Mouse (Mus musculus) myocyte (in vitro differentiated cells): Measurements from ENCODE around the gene Grb10. TPM values are rescaled to one million over a fixed set of nuclear protein-coding genes. Genes with fewer than 3 reads are reported as not detected.

ENCODE experiments used
- H3K27me3 ChIP-seq: one replicate; pipeline ENCODE4 v1.6.1; 2011; ENCODE audit not compliant: control insufficient read depth, insufficient read depth, insufficient read length
- H3K36me3 ChIP-seq: one replicate; pipeline ENCODE4 v1.6.1; 2011; ENCODE audit not compliant: control insufficient read depth, insufficient read depth
- H3K4me2 ChIP-seq: one replicate; pipeline ENCODE4 v1.6.1; 2011; ENCODE audit warnings: low read depth, control low read depth
- H3K4me3 ChIP-seq: one replicate; pipeline ENCODE4 v1.5.1; 2011; ENCODE audit warnings: mild to moderate bottlenecking, control low read depth, moderate library complexity
- H3K79me2 ChIP-seq: one replicate; pipeline ENCODE4 v1.6.1; 2011; ENCODE audit not compliant: control insufficient read depth, insufficient read depth
- H3ac ChIP-seq: one replicate; pipeline ENCODE4 v1.6.1; 2011; ENCODE audit not compliant: control insufficient read depth, insufficient read length
- CEBPB ChIP-seq: IDR thresholded peaks from 2 replicates; pipeline ENCODE4 v1.6.1; 2011; ENCODE audit warnings: mild to moderate bottlenecking, moderate library complexity; ENCODE audit not compliant: poor library complexity, insufficient read depth, severe bottlenecking
- E2F4 ChIP-seq: IDR thresholded peaks from one replicate; pipeline ENCODE4 v1.6.1; 2011; ENCODE audit warnings: mild to moderate bottlenecking, control low read depth, moderate library complexity; ENCODE audit not compliant: insufficient read depth
- MAX ChIP-seq: IDR thresholded peaks from one replicate; pipeline ENCODE4 v1.6.1; 2011; ENCODE audit warnings: low read depth, mild to moderate bottlenecking, control low read depth
- MYOD1 ChIP-seq, 3 experiments: IDR thresholded peaks; one replicate each; pipeline ENCODE4 v1.6.1; 2011; ENCODE audit warnings: control low read depth in 2 of 3, low read depth in 2 of 3, mild to moderate bottlenecking in 2 of 3, moderate library complexity in 1 of 3; ENCODE audit not compliant: insufficient read length in 2 of 3, control insufficient read depth in 1 of 3
- MYOG ChIP-seq, 3 experiments: IDR thresholded peaks; one replicate each; pipeline ENCODE4 v1.6.1; 2011; ENCODE audit warnings: control low read depth in 2 of 3, low read depth in 2 of 3, mild to moderate bottlenecking in 2 of 3; ENCODE audit not compliant: insufficient read length in 2 of 3, control insufficient read depth in 1 of 3, insufficient read depth in 1 of 3
- POLR2A ChIP-seq: IDR thresholded peaks from one replicate; pipeline ENCODE4 v1.6.1; 2011; ENCODE audit warnings: low read depth, mild to moderate bottlenecking, control low read depth, moderate library complexity; ENCODE audit not compliant: insufficient read length
- POLR2AphosphoS2 ChIP-seq: IDR thresholded peaks from one replicate; pipeline ENCODE4 v1.6.1; 2011; ENCODE audit warnings: low read depth, control low read depth; ENCODE audit not compliant: insufficient read length
- REST ChIP-seq: IDR thresholded peaks from one replicate; pipeline ENCODE4 v1.6.1; 2011; ENCODE audit warnings: mild to moderate bottlenecking, control low read depth, moderate library complexity; ENCODE audit not compliant: insufficient read depth, insufficient read length
- SRF ChIP-seq: IDR thresholded peaks from one replicate; pipeline ENCODE4 v1.6.1; 2011; ENCODE audit warnings: low read depth; ENCODE audit not compliant: control insufficient read depth, insufficient read length
- TCF12 ChIP-seq: IDR thresholded peaks from one replicate; pipeline ENCODE4 v1.6.1; 2011; ENCODE audit warnings: mild to moderate bottlenecking, control low read depth; ENCODE audit not compliant: poor library complexity, insufficient read depth, severe bottlenecking
- TCF3 ChIP-seq: IDR thresholded peaks from one replicate; pipeline ENCODE4 v1.6.1; 2011; ENCODE audit warnings: low read depth, control low read depth; ENCODE audit not compliant: insufficient read length
- USF1 ChIP-seq: IDR thresholded peaks from one replicate; pipeline ENCODE4 v1.6.1; 2011; ENCODE audit warnings: low read depth, mild to moderate bottlenecking, control low read depth, moderate library complexity
- polyA plus RNA-seq: library from polyadenylated mRNA; unstranded; fragments of >200 nt; fragmentation: generic; extraction: Trizol; gene quantifications from one replicate; pipeline ENCODE4 v1.2.1, GENCODE M21; 2012; ENCODE audit warnings: missing spikeins

Grb10 gene
- polyA plus RNA-seq, 1 experiment, result 0.59 TPM

DNA sequence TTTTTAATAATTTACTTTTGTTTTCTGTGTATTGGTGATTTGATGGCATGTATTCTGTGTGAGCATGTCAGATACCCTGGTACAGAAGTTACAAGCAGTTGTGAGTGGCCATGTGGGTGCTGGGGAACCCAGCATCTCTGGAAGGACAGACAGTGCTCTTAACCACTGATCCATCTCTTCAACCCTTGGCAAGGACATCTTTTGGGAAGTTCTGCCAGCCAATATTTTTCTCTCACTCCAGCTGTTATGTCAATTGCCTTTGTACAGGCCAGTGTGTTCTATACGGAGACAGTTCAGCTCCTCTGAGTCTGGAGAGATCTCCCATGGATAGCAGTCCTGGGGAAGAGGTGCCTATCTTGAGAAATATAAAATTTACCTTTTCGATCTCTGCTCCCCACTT, 116.4 kb downstream of the Grb10 start:
- H3K36me3 ChIP-seq, result no peaks in the 10 kb centered on the region
- no peaks in the 10 kb centered on the region for H3K79me2 ChIP-seq
- no peak overlapping the region for H3K4me2 ChIP-seq
- H3ac ChIP-seq, result no peak overlapping the region
- no peaks in the 10 kb centered on the region for H3K27me3 ChIP-seq
- H3K4me3 ChIP-seq, result no peak overlapping the region
- no peak for TF ChIP-seq E2F4
- TF ChIP-seq POLR2AphosphoS2, result no peak
- no peak for TF ChIP-seq MYOD1 (IDR thresholded peaks at IDR 0.05; ENCODE audit: control insufficient read depth in 1 of 3, insufficient read length in 2 of 3, low read depth in 2 of 3)
- TF ChIP-seq CEBPB, result no peak
- TF ChIP-seq MAX, result no peak
- TF ChIP-seq USF1, result no peak
- TF ChIP-seq SRF, result no peak
- no peak for TF ChIP-seq MYOG (IDR thresholded peaks at IDR 0.05; ENCODE audit: control insufficient read depth in 1 of 3, insufficient read depth in 1 of 3, insufficient read length in 2 of 3, low read depth in 2 of 3)
- no peak for TF ChIP-seq TCF3
- TF ChIP-seq TCF12, result no peak
- no peak for TF ChIP-seq POLR2A

GRCm38 (mm10) chr11:11907703-11908413, 130.6 kb downstream of the Grb10 start:
- Histone ChIP-seq H3K4me3 (no peak overlapping the region), H3K36me3 (no peaks in the 10 kb centered on the region), H3K79me2 (no peaks in the 10 kb centered on the region), H3K27me3 (no peaks in the 10 kb centered on the region), H3K4me2 (no peak overlapping the region), H3ac (no peak overlapping the region)
- TF ChIP-seq POLR2A, result no peak
- no peak for TF ChIP-seq MYOG (IDR thresholded peaks at IDR 0.05; ENCODE audit: control insufficient read depth in 1 of 3, insufficient read depth in 1 of 3, insufficient read length in 2 of 3, low read depth in 2 of 3)
- no peak for TF ChIP-seq MAX
- TF ChIP-seq SRF, result no peak
- TF ChIP-seq CEBPB, result no peak
- TF ChIP-seq POLR2AphosphoS2, result no peak
- no peak for TF ChIP-seq MYOD1 (IDR thresholded peaks at IDR 0.05; ENCODE audit: control insufficient read depth in 1 of 3, insufficient read length in 2 of 3, low read depth in 2 of 3)
- TF ChIP-seq E2F4, result no peak
- TF ChIP-seq REST, result no peak
- no peak for TF ChIP-seq TCF3
- no peak for TF ChIP-seq USF1
- no peak for TF ChIP-seq TCF12

GRCm38 (mm10) chr11:11905518-11905917, 133.0 kb downstream of the Grb10 start:
- H3K36me3 ChIP-seq, result no peaks in the 10 kb centered on the region
- no peak for TF ChIP-seq MYOG (IDR thresholded peaks at IDR 0.05; ENCODE audit: control insufficient read depth in 1 of 3, insufficient read depth in 1 of 3, insufficient read length in 2 of 3, low read depth in 2 of 3)
- no peak for TF ChIP-seq E2F4
- no peak for TF ChIP-seq TCF12
- no peak for TF ChIP-seq SRF
- no peak for TF ChIP-seq POLR2A
- TF ChIP-seq POLR2AphosphoS2, result no peak
- no peak for TF ChIP-seq REST
- no peak for TF ChIP-seq TCF3
- H3K79me2 ChIP-seq, result no peaks in the 10 kb centered on the region
- no peaks in the 10 kb centered on the region for H3K27me3 ChIP-seq
- no peak overlapping the region for H3ac ChIP-seq
- H3K4me2 ChIP-seq, result no peak overlapping the region
- H3K4me3 ChIP-seq, result no peak overlapping the region

GRCm38 (mm10) chr11:11904995-11905394, 133.5 kb downstream of the Grb10 start:
- Histone ChIP-seq H3K4me3 (no peak overlapping the region), H3K79me2 (no peaks in the 10 kb centered on the region), H3ac (no peak overlapping the region), H3K27me3 (no peaks in the 10 kb centered on the region), H3K36me3 (no peaks in the 10 kb centered on the region), H3K4me2 (no peak overlapping the region)
- TF ChIP-seq CEBPB (no peak), MYOG (IDR thresholded peaks at IDR 0.05; ENCODE audit: control insufficient read depth in 1 of 3, insufficient read depth in 1 of 3, insufficient read length in 2 of 3, low read depth in 2 of 3) (no peak), POLR2AphosphoS2 (no peak), USF1 (no peak), SRF (no peak), REST (no peak)

GRCm38 (mm10) chr11:11901509-11901908, 137.0 kb downstream of the Grb10 start:
- Histone ChIP-seq H3K4me2 (no peak overlapping the region), H3K79me2 (no peaks in the 10 kb centered on the region), H3K4me3 (no peak overlapping the region), H3K27me3 (no peaks in the 10 kb centered on the region), H3ac (no peak overlapping the region), H3K36me3 (no peaks in the 10 kb centered on the region)
- TF ChIP-seq USF1, result no peak
